Mouse (Mus musculus) 3T3-L1 (cell line): ENCODE results near the gene Mettl7a3.

ENCODE experiments used
- DNase-seq: peaks from one replicate; pipeline ENCODE4 v3.0.0-alpha.2; 2015; ENCODE audit warnings: low read depth, low spot score

Mettl7a3 gene

GRCm38 (mm10) chr15:100387544-100388223 is 53.0 kb downstream of the Mettl7a3 start:
- no peak for DNase-seq

GRCm38 (mm10) chr15:100388224-100388835 is 53.6 kb downstream of the Mettl7a3 start:
- DNase-seq = no peak

- DNase-seq = peak; percentile 71
Measured at GRCm38 (mm10) chr15:100388886-100389285, 54.2 kb downstream of the Mettl7a3 start.
